Mouse (Mus musculus): Measurements from ENCODE around the gene Chka.
A peak's percentile ranks its signal among the peaks of the same experiment; 100 is the strongest.

Gene Chka

GRCm38 (mm10) chr19:3884325-3884990, 32.9 kb downstream of the Chka start:
- DNase-seq (ENCODE audit: low read depth in 1 of 2, low spot score in 2 of 2) = no peak

GRCm38 (mm10) chr19:3889096-3889495, 37.5 kb downstream of the Chka start:
- no peak for DNase-seq (ENCODE audit: low read depth in 1 of 2, low spot score in 2 of 2)

- DNase-seq (ENCODE audit: low read depth in 1 of 2, low spot score in 2 of 2) = no peak
These were observed 38.6 kb downstream of the Chka start for GRCm38 (mm10) chr19:3890181-3890580.

GRCm38 (mm10) chr19:3893545-3894116, 42.1 kb downstream of the Chka start:
- no peak for DNase-seq (ENCODE audit: low read depth in 1 of 2, low spot score in 2 of 2)

GRCm38 (mm10) chr19:3894294-3894693, 42.7 kb downstream of the Chka start:
- no peak for DNase-seq (ENCODE audit: low read depth in 1 of 2, low spot score in 2 of 2)

GRCm38 (mm10) chr19:3895171-3895631, 43.6 kb downstream of the Chka start:
- DNase-seq (ENCODE audit: low read depth in 1 of 2, low spot score in 2 of 2) = no peak

- DNase-seq (ENCODE audit: low read depth in 1 of 2, low spot score in 2 of 2) = no peak
These were observed 44.6 kb downstream of the Chka start for GRCm38 (mm10) chr19:3896208-3896607.

- DNase-seq (ENCODE audit: low read depth in 1 of 2, low spot score in 2 of 2) = no peak
These were observed 46.0 kb downstream of the Chka start for GRCm38 (mm10) chr19:3897557-3897956.

- no peak for DNase-seq (ENCODE audit: low read depth in 1 of 2, low spot score in 2 of 2)
These were observed 47.4 kb downstream of the Chka start for GRCm38 (mm10) chr19:3898952-3899351.

- DNase-seq (ENCODE audit: low read depth in 1 of 2, low spot score in 2 of 2) = no peak
These were observed 48.0 kb downstream of the Chka start for GRCm38 (mm10) chr19:3899618-3900017.

GRCm38 (mm10) chr19:3902966-3903365, 51.4 kb downstream of the Chka start:
- no peak for DNase-seq (ENCODE audit: low read depth in 1 of 2, low spot score in 2 of 2)

- DNase-seq (ENCODE audit: low read depth in 1 of 2, low spot score in 2 of 2) = no peak
These were observed 52.2 kb downstream of the Chka start for GRCm38 (mm10) chr19:3903648-3904362.

GRCm38 (mm10) chr19:3904363-3904675, 52.7 kb downstream of the Chka start:
- DNase-seq (ENCODE audit: low read depth in 1 of 2, low spot score in 2 of 2) = no peak

- DNase-seq (ENCODE audit: low read depth in 1 of 2, low spot score in 2 of 2) = peak in 1 of 2 experiments; percentile 57
These were observed 53.8 kb downstream of the Chka start for GRCm38 (mm10) chr19:3905261-3905969.

GRCm38 (mm10) chr19:3906326-3906725, 54.8 kb downstream of the Chka start:
- DNase-seq (ENCODE audit: low read depth in 1 of 2, low spot score in 2 of 2) = no peak

GRCm38 (mm10) chr19:3906795-3907786, 55.5 kb downstream of the Chka start, which contains the start of gene Tcirg1:
Gene Tcirg1 (minus strand): TSS chr19:3907133.
- DNase-seq (ENCODE audit: low read depth in 1 of 2, low spot score in 2 of 2) = peak in 1 of 2 experiments; percentile 62

- DNase-seq (ENCODE audit: low read depth in 1 of 2, low spot score in 2 of 2) = peak in 1 of 2 experiments; percentile 37
These were observed 56.5 kb downstream of the Chka start for GRCm38 (mm10) chr19:3907876-3908660.

GRCm38 (mm10) chr19:3910206-3910605, 58.6 kb downstream of the Chka start:
- DNase-seq (ENCODE audit: low read depth in 1 of 2, low spot score in 2 of 2) = no peak

- DNase-seq (ENCODE audit: low read depth in 1 of 2, low spot score in 2 of 2) = peak; percentile 88 to 92
These were observed 61.0 kb downstream of the Chka start, which contains the start of gene Ndufs8 for GRCm38 (mm10) chr19:3912337-3913204. Gene Ndufs8 (minus strand): TSS chr19:3912774.

Data from monocyte, adult 2 months (primary cell).